Mouse (Mus musculus) kidney, embryonic 15.5 days (tissue): ENCODE measurements around the gene Krtap9-1. TPM values are rescaled to one million over a fixed set of nuclear protein-coding genes. Genes with fewer than 3 reads are reported as not detected.
"Not testable (repeated sequence)": the region's sequence is repeated elsewhere in the genome, so short reads cannot be mapped to it uniquely, and the experiment has no call there.

Experiments used
- ATAC-seq: fragments of 200-750 bp; cut with Nextera tagmentation; replicated peaks from 2 replicates; pipeline ENCODE4 v1.8.0; 2017; ENCODE audit warnings: moderate TSS enrichment; ENCODE audit not compliant: low FRiP score
- H3K27ac ChIP-seq: fragments of 300-500 bp; sonication (generic); 2 replicates; pipeline ENCODE4 v1.5.1; 2015; ENCODE audit warnings: mild to moderate bottlenecking, inconsistent platforms
- H3K27me3 ChIP-seq: fragments of 300-500 bp; sonication (generic); 2 replicates; pipeline ENCODE4 v1.6.1; 2015; ENCODE audit warnings: inconsistent platforms
- H3K36me3 ChIP-seq: fragments of 300-500 bp; sonication (generic); 2 replicates; pipeline ENCODE4 v1.6.1; 2015; ENCODE audit warnings: inconsistent platforms
- H3K4me1 ChIP-seq: fragments of 300-500 bp; sonication (generic); 2 replicates; pipeline ENCODE4 v1.6.1; 2015; ENCODE audit warnings: inconsistent platforms
- H3K4me2 ChIP-seq: fragments of 300-500 bp; sonication (generic); 2 replicates; pipeline ENCODE4 v1.6.1; 2015; ENCODE audit warnings: moderate library complexity, mild to moderate bottlenecking, inconsistent platforms
- H3K4me3 ChIP-seq: fragments of 300-500 bp; sonication (generic); replicated peaks from 2 replicates; pipeline ENCODE4 v1.5.1; 2015; ENCODE audit warnings: mild to moderate bottlenecking, inconsistent platforms
- H3K9ac ChIP-seq: fragments of 300-500 bp; sonication (generic); 2 replicates; pipeline ENCODE4 v1.6.1; 2015; ENCODE audit warnings: mild to moderate bottlenecking, inconsistent platforms
- H3K9me3 ChIP-seq: fragments of 300-500 bp; sonication (generic); replicated peaks from 2 replicates; pipeline ENCODE4 v1.6.1; 2016; ENCODE audit warnings: inconsistent platforms
- WGBS: fragments of 180-500 bp; shearing (Covaris S2); methylation state at CpG from one replicate; pipeline ENCODE4 v1.1.7; 2015; ENCODE audit warnings: mixed read lengths; 5-methylcytosine and 5-hydroxymethylcytosine counted together
- polyA plus RNA-seq: library from polyadenylated mRNA; unstranded; fragments of >200 nt; fragmentation: Nextera tagmentation; extraction: Ambion mirVana; gene quantifications from 2 replicates; pipeline ENCODE4 v1.2.1, GENCODE M21; 2015

Krtap9-1 gene
- not detected in 2 replicates for polyA plus RNA-seq

DNA sequence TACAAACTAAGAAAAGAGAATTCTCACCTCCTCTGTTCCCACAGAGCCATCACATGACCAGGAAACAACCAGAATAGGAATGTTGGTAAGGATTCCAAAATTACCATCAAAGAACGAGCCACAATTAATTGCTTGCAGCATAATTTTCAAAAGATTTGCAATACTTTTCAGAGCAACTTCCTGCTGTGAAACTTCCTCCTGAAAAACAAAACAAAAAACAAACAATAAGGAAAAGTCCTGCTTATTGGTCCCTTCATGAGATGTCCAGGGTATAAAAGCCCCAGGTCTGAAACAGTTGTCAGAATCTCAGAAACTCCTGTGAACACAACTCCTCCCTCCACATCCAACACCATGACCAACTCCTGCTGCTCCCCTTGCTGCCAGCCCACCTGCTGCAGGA lies at the start of gene Krtap9-1:
TSS of gene Krtap9-1 (plus strand) at position 301 of the 400 bp plus-strand sequence.
- 70% methylated on average over 1 of the region's 1 CpGs for WGBS

DNA sequence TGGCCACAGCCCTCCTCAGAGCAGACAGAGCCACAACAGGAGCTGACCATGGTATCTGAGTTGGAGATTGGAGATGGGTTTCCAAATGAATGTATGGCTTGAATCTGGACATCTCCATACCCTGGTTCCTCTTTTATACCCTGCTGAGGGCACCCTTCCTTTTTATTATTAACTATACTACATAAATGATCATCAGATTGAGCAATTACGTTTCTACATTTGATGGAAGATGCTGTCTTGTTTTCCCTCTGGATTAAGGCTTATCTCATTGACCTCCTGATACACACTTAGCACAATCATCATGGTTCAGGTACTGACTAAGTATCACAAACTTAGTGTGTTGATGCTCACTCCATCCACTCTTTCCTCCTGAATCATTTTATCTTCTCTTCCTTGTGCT lies 35.2 kb upstream of the Krtap9-1 start, which contains the start of gene 2300003K06Rik:
TSS of gene 2300003K06Rik (minus strand) at position 101 of the 400 bp plus-strand sequence.
- 78% methylated on average over 1 of the region's 1 CpGs for WGBS
- no peaks in the 10 kb centered on the region for H3K36me3 ChIP-seq
- no peaks in the 10 kb centered on the region for H3K4me1 ChIP-seq
- H3K27me3 ChIP-seq: no peaks in the 10 kb centered on the region
- H3K4me2 ChIP-seq: no peak within 1 kb of the TSS
- no peak for ATAC-seq
- no peak within 1 kb of the TSS for H3K27ac ChIP-seq
- H3K4me3 ChIP-seq: no peak within 1 kb of the TSS
- H3K9me3 ChIP-seq: no peaks in the 10 kb centered on the region
- no peak within 1 kb of the TSS for H3K9ac ChIP-seq

More for the DNA sequence above, at the start of gene Krtap9-1:
- not testable (repeated sequence) for H3K9me3 ChIP-seq, H3K27ac ChIP-seq, ATAC-seq, H3K4me3 ChIP-seq, H3K4me1 ChIP-seq, H3K9ac ChIP-seq, H3K36me3 ChIP-seq, H3K27me3 ChIP-seq, H3K4me2 ChIP-seq

DNA sequence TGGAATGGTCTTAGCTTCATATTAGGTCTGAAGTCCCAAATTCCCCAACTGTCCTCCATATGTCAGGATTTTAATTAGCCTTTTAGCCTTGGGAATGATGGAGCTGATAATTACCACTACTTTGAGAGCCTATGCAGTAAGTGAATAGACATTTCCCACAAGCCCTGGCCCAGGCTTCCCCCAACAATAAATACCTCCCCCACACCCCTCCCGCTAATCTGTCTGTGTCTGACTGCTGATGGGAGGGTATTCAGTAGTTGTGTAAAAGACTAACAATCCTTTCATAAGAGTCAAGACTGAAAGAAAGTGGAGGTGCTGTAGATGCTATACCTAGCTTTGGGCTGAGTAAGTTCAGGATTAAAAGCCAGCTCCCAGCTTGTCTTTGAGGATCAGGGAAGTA lies 31.0 kb upstream of the Krtap9-1 start:
- H3K9me3 ChIP-seq: no peaks in the 10 kb centered on the region
- no peaks in the 10 kb centered on the region for H3K36me3 ChIP-seq
- no peaks in the 10 kb centered on the region for H3K27me3 ChIP-seq
- H3K27ac ChIP-seq: no peak overlapping the region
- no peak overlapping the region for H3K9ac ChIP-seq
- no peaks in the 10 kb centered on the region for H3K4me1 ChIP-seq
- 19% methylated on average over 1 of the region's 1 CpGs for WGBS
- no peak overlapping the region for H3K4me2 ChIP-seq
- no peak for ATAC-seq
- no peak overlapping the region for H3K4me3 ChIP-seq

DNA sequence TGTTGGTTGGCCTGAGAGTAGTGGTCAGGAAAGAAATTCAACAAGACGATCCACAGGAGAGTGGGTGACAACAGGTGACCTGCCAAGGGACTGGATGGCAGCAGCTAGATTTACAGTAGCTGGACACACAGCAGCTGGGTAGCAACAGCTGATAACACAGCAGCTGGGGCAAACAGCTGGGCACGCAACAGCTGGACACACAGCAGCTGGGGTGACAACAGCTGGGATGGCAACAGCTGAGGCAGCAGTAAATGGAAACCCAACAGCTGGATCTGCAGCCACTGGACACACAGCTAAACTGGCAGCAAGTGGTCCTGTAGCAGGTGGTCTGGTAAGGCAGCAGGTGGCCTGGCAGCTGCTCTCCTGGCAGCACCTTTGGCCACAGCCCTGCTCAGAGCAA lies 26.4 kb upstream of the Krtap9-1 start:
- WGBS: 89% methylated on average over 2 of the region's 2 CpGs

DNA sequence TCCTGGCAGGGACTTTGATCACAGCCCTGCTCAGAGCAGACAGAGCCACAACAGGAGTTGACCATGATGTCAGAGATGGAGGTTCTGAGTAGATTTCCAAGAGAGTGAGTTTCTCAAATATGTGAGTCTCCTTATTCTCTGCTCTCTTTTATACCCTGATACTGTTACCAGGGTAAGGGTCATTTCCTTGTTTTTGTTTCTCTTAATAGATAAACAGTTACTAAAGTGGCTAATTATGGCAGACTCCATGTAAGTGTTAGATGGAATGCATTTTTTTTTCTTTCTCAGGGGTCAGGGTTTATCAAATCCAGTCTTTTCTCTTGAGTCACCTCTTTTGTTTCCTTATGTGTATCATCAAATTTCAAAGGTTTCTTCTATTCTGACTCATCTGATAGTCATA lies 21.7 kb upstream of the Krtap9-1 start, which contains the start of gene Krtap4-16:
TSS of gene Krtap4-16 (minus strand) at position 101 of the 400 bp plus-strand sequence.
- Histone ChIP-seq H3K4me2 (no peak within 1 kb of the TSS), H3K9me3 (no peaks in the 10 kb centered on the region), H3K36me3 (no peaks in the 10 kb centered on the region), H3K27me3 (no peaks in the 10 kb centered on the region), H3K4me3 (no peak within 1 kb of the TSS), H3K27ac (no peak within 1 kb of the TSS), H3K4me1 (no peaks in the 10 kb centered on the region), H3K9ac (no peak within 1 kb of the TSS)
- ATAC-seq: no peak

More for the DNA sequence above, 26.4 kb upstream of the Krtap9-1 start:
- ATAC-seq: no peak
- Histone ChIP-seq H3K9ac (no peak overlapping the region), H3K4me3 (no peak overlapping the region), H3K27ac (no peak overlapping the region), H3K27me3 (no peaks in the 10 kb centered on the region), H3K36me3 (no peaks in the 10 kb centered on the region), H3K9me3 (no peaks in the 10 kb centered on the region), H3K4me2 (no peak overlapping the region), H3K4me1 (no peaks in the 10 kb centered on the region)

DNA sequence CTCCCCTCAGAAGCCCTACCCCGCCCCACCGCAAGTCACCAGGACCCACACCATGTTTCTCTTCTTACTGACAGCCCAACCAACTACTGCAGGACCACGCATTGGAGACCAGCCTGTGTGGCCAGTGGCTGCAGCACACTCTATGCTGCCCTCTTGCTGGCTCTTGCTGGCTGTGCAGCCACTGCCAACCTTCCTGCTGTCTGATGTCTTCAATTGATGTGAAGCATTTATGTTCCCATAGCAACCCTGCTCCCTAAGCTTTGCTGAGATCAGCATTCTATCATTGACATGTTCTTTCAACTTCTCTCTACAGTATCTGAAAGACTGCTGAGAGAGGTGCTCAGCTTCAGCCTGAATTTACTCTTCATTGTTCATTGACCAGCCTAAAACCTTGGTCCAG lies 19.1 kb upstream of the Krtap9-1 start:
- Histone ChIP-seq H3K27ac (no peak overlapping the region), H3K9me3 (no peaks in the 10 kb centered on the region), H3K27me3 (no peaks in the 10 kb centered on the region), H3K4me1 (no peaks in the 10 kb centered on the region), H3K4me3 (no peak overlapping the region), H3K36me3 (no peaks in the 10 kb centered on the region), H3K4me2 (no peak overlapping the region), H3K9ac (no peak overlapping the region)
- 60% methylated on average over 3 of the region's 3 CpGs for WGBS
- ATAC-seq: no peak

DNA sequence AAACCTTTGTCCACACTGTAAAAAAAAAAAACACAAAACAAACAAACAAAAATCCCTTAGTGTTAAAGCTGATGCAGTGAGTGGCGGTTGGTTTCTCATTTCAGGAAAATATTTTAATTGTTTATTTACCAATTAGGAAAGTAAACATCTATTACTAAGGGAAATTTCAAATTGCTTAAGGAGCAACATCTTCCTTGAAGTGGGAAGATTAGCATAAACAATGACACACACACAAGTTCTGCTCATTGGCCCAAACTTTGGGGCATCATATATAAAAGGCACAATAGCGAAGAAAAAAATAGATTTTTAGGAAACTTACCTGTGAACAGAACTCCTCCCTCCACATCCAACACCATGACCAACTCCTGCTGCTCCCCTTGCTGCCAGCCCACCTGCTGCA lies 15.6 kb upstream of the Krtap9-1 start, which contains the start of gene Gm11568:
TSS of gene Gm11568 (plus strand) at position 301 of the 400 bp plus-strand sequence.
- no peak within 1 kb of the TSS for H3K9ac ChIP-seq

DNA sequence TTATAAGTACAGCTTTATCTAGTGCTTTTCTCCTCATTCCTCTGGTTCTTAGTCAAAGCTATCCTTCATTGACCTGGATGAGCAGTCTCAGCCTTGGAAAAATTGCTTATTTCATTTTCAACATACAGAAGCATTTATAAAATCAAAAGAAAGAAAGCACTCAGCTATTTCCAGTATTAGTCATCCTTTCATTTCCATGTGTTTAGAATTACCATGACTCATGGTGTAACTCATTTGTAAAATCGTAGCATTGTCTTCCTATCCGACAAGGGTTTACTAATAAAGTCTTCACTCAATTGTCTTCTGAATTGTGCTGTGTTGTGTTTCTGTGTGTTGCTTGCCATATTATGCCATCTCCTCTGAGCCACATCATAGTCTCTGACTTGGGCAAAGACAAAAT lies 14.4 kb upstream of the Krtap9-1 start:
- Histone ChIP-seq H3K27ac (no peak overlapping the region), H3K36me3 (no peaks in the 10 kb centered on the region), H3K4me3 (no peak overlapping the region), H3K9ac (no peak overlapping the region), H3K9me3 (no peaks in the 10 kb centered on the region), H3K4me2 (no peak overlapping the region), H3K27me3 (no peaks in the 10 kb centered on the region), H3K4me1 (no peaks in the 10 kb centered on the region)
- ATAC-seq: no peak
- WGBS: 76% methylated on average over 2 of the region's 2 CpGs

More for the DNA sequence above, 15.6 kb upstream of the Krtap9-1 start, which contains the start of gene Gm11568:
- 85% methylated on average over 2 of the region's 2 CpGs for WGBS
- H3K36me3 ChIP-seq: no peaks in the 10 kb centered on the region
- H3K9me3 ChIP-seq: no peaks in the 10 kb centered on the region
- H3K4me2 ChIP-seq: no peak within 1 kb of the TSS
- no peak within 1 kb of the TSS for H3K4me3 ChIP-seq
- ATAC-seq: no peak
- H3K27me3 ChIP-seq: no peaks in the 10 kb centered on the region
- H3K4me1 ChIP-seq: no peaks in the 10 kb centered on the region
- H3K27ac ChIP-seq: no peak within 1 kb of the TSS

DNA sequence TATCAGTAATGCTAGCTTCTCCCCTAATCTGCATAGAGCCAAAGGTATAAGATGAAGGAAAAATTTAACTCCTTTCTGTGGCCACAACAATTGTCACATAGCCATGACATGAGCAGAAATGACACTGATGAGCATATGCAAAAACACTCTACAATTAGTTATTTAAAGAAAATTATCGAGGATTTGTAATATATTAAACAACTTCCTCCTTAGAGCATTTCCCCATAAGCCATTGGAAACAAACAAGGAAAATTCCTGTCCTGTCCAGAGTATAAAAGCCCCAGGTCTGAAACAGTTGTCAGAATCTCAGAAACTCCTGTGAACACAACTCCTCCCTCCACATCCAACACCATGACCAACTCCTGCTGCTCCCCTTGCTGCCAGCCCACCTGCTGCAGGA lies 9.0 kb upstream of the Krtap9-1 start, which contains the start of gene Gm11559:
TSS of gene Gm11559 (plus strand) at position 301 of the 400 bp plus-strand sequence.
- H3K4me2 ChIP-seq: not testable (repeated sequence)
- 69% methylated on average over 1 of the region's 1 CpGs for WGBS

DNA sequence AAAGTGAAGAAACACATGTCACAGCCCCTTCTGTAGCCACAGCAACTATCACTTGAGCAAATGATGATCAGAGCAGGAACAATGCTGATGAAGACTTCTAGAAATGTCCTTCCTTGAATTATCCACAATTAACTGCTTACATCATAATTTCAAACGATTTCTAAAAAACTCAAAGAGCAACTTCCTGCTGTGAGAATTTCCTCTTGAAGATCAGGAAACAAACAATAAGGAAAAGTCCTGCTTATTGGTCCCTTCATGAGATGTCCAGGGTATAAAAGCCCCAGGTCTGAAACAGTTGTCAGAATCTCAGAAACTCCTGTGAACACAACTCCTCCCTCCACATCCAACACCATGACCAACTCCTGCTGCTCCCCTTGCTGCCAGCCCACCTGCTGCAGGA lies 5.7 kb downstream of the Krtap9-1 start, which contains the start of gene Gm11567:
TSS of gene Gm11567 (plus strand) at position 301 of the 400 bp plus-strand sequence.
- not testable (repeated sequence) for H3K9ac ChIP-seq, H3K36me3 ChIP-seq, H3K27ac ChIP-seq, ATAC-seq, H3K9me3 ChIP-seq, H3K4me2 ChIP-seq, H3K4me1 ChIP-seq, H3K4me3 ChIP-seq, H3K27me3 ChIP-seq
- WGBS: 51% methylated on average over 1 of the region's 1 CpGs

More for the DNA sequence above, 9.0 kb upstream of the Krtap9-1 start, which contains the start of gene Gm11559:
- H3K4me1 ChIP-seq, H3K27me3 ChIP-seq, H3K9me3 ChIP-seq, ATAC-seq, H3K27ac ChIP-seq, H3K4me3 ChIP-seq, H3K9ac ChIP-seq, H3K36me3 ChIP-seq: not testable (repeated sequence)

DNA sequence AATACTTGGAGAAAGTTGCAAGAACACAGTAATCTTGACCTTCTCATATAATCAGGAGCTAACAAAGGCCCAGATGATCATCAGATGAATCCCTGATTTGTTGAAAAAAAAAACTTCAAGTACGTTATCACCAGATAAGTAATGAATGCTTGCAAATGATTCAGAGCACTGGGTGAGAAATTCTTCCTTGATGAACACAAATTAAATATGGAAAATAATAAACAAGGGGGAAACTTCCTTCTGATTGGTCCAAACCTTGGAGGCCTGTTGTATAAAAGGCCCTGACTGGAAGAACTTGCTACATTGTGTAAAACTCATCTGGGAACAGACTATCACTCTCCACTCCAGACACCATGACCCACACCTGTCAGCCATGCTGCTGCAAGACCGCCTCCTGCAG lies 34.4 kb downstream of the Krtap9-1 start, which contains the start of gene Krtap31-1:
TSS of gene Krtap31-1 (plus strand) at position 301 of the 400 bp plus-strand sequence.
- H3K9me3 ChIP-seq: no peaks in the 10 kb centered on the region
- no peak within 1 kb of the TSS for H3K27ac ChIP-seq
- no peak for ATAC-seq
- no peak within 1 kb of the TSS for H3K4me3 ChIP-seq
- no peaks in the 10 kb centered on the region for H3K27me3 ChIP-seq
- no peak within 1 kb of the TSS for H3K4me2 ChIP-seq
- WGBS: 91% methylated on average over 2 of the region's 2 CpGs
- no peaks in the 10 kb centered on the region for H3K36me3 ChIP-seq
- no peaks in the 10 kb centered on the region for H3K4me1 ChIP-seq
- H3K9ac ChIP-seq: no peak within 1 kb of the TSS

DNA sequence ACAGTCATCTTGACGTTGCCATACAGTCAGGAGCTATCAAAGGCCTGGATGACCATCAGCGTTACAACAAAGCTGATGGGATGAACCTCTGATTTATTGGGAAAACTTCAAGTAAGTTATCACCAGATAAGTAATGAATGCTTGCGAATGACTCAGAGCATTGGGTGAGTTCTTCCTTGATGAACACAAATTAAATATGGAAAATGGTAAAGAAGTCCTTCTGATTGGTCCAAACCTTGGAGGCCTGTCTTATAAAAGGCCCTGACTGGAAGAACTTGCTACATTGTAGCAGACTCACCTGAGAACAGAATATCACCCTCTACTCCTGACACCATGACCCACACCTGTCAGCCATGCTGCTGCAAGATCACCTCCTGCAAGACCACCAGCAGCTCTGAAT lies 41.3 kb downstream of the Krtap9-1 start, which contains the start of gene Gm11565:
TSS of gene Gm11565 (plus strand) at position 301 of the 400 bp plus-strand sequence.
- Histone ChIP-seq H3K36me3 (no peaks in the 10 kb centered on the region), H3K4me2 (no peak within 1 kb of the TSS), H3K9ac (no peak within 1 kb of the TSS), H3K4me1 (no peaks in the 10 kb centered on the region), H3K9me3 (no peaks in the 10 kb centered on the region), H3K27ac (no peak within 1 kb of the TSS), H3K4me3 (no peak within 1 kb of the TSS), H3K27me3 (no peaks in the 10 kb centered on the region)
- no peak for ATAC-seq
- 90% methylated on average over 3 of the region's 3 CpGs for WGBS
